Comparison of ENCODE assay signal across 8 mouse cellular contexts in genomic region chr4:150569834-150570571, GRCm38 (mm10).
DNase-seq lines count a peak whose midpoint lies in the region; ATAC-seq lines count a peak whose summit lies in the region.

No protein-coding gene starts in this region.

- ATAC-seq in erythroblast, adult 5-6 weeks (replicated peaks; ENCODE audit: low FRiP score, poor library complexity, severe bottlenecking), result peak; percentile 53
- peak; percentile 41; the same call in 1 of the 2 replicates for ATAC-seq in limb, embryonic 13.5 days (ENCODE audit: low FRiP score, low read depth)
- ATAC-seq in midbrain, embryonic 13.5 days, result peak; percentile 57

- no peaks in the 10 kb centered on the region for H3K27me3 ChIP-seq in limb, embryonic 13.5 days
- no peaks in the 10 kb centered on the region for H3K27me3 ChIP-seq in midbrain, embryonic 13.5 days

- peaks cover 37% of the 10 kb centered on the region for H3K4me1 ChIP-seq in limb, embryonic 13.5 days
- H3K4me1 ChIP-seq in midbrain, embryonic 13.5 days (replicated peaks), result peaks cover 46% of the 10 kb centered on the region

- H3K9me3 ChIP-seq in limb, embryonic 13.5 days, result no peaks in the 10 kb centered on the region
- H3K9me3 ChIP-seq in midbrain, embryonic 13.5 days, result no peaks in the 10 kb centered on the region

- peak overlapping the region; percentile 97 for H3K9ac ChIP-seq in limb, embryonic 13.5 days
- H3K9ac ChIP-seq in midbrain, embryonic 13.5 days (replicated peaks), result peak overlapping the region; percentile 94

- WGBS in limb, embryonic 13.5 days, result 1% methylated on average over 27 of the region's 27 CpGs
- WGBS in midbrain, embryonic 13.5 days, result 2% methylated on average over 27 of the region's 27 CpGs

- H3K36me3 ChIP-seq in limb, embryonic 13.5 days, result peaks cover 17% of the 10 kb centered on the region; the same call in 1 of the 2 replicates
- 0 out of 2 replicates have a peak, but pooled peaks cover 13% of the 10 kb centered on the region for H3K36me3 ChIP-seq in midbrain, embryonic 13.5 days

- H3K4me2 ChIP-seq in limb, embryonic 13.5 days (replicated peaks), result peak overlapping the region; percentile 84
- H3K4me2 ChIP-seq in midbrain, embryonic 13.5 days (replicated peaks), result peak overlapping the region; percentile 89

- H3K4me3 ChIP-seq in limb, embryonic 13.5 days, result peak overlapping the region; percentile 83
- peak overlapping the region; percentile 80 for H3K4me3 ChIP-seq in midbrain, embryonic 13.5 days (replicated peaks)

- peak overlapping the region; percentile 89 for H3K27ac ChIP-seq in limb, embryonic 13.5 days
- H3K27ac ChIP-seq in midbrain, embryonic 13.5 days, result peak overlapping the region; percentile 94

- DNase-seq in layer of hippocampus, postnatal 36 days, result peak; percentile 50 to 57
- no peak for DNase-seq in layer of hippocampus, postnatal 25 days (ENCODE audit: extremely low spot score in 1 of 2, low spot score in 1 of 2)
- peak; percentile 76 for DNase-seq in MEL-GATA-1-ER (ENCODE audit: extremely low read depth, low read depth)
- DNase-seq in heart, postnatal 4 days, result peak; percentile 64
- no peak for DNase-seq in Muller cell, postnatal 12 days (ENCODE audit: inconsistent ontology term)

Comparison
In these comparisons a context has a peak if more than half of its experiments do, and no peak if none do; other contexts are left out.
1. DNase-seq: peak in layer of hippocampus, postnatal 36 days (2 of 2), MEL-GATA-1-ER (single experiment) and heart, postnatal 4 days (single experiment); none in layer of hippocampus, postnatal 25 days (0 of 2) and Muller cell, postnatal 12 days (single experiment).
2. Peak in every context shown above with its lines, with median percentiles within 50 percentile points of each other: ATAC-seq.